Mouse (Mus musculus): ENCODE measurements around the gene Tes. TPM values are rescaled to one million over a fixed set of nuclear protein-coding genes. Genes with fewer than 3 reads are reported as not detected.

Tes gene
- polyA plus RNA-seq, 2 experiments = 54.2 to 69.1 TPM

GRCm38 (mm10) chr6:17077720-17078119 is 12.8 kb downstream of the Tes start:
- DNase-seq (ENCODE audit: low spot score) (no peak), ATAC-seq (ENCODE audit: low FRiP score, low read depth) (no peak)
- H3K9ac ChIP-seq (ENCODE audit: low read depth, low read length, severe bottlenecking) = no peak overlapping the region
- 51% methylated on average over 3 of the region's 3 CpGs for WGBS
- H3K27me3 ChIP-seq (ENCODE audit: control insufficient read depth, insufficient read depth, low read length) = no peaks in the 10 kb centered on the region
- H3K36me3 ChIP-seq (ENCODE audit: control insufficient read depth, insufficient read depth, low read length) = no peaks in the 10 kb centered on the region
- H3K4me3 ChIP-seq (replicated peaks; ENCODE audit: low read length) = no peak overlapping the region
- H3K27ac ChIP-seq (replicated peaks; ENCODE audit: low read depth, low read length) = no peak overlapping the region
- no peak for TF ChIP-seq POLR2A (IDR thresholded peaks at IDR 0.05; ENCODE audit: borderline replicate concordance, extremely low read depth, insufficient read depth, insufficient read length)
- H3K4me1 ChIP-seq (ENCODE audit: control insufficient read depth, insufficient read depth, low read length) = peaks cover 19% of the 10 kb centered on the region
- no peaks in the 10 kb centered on the region for H3K9me3 ChIP-seq (ENCODE audit: control insufficient read depth, low read length)
- no peak overlapping the region for H3K4me2 ChIP-seq (replicated peaks; ENCODE audit: low read depth, low read length, severe bottlenecking)

GRCm38 (mm10) chr6:17079304-17079703 is 14.4 kb downstream of the Tes start:
- Histone ChIP-seq H3K4me1 (ENCODE audit: control insufficient read depth, insufficient read depth, low read length) (peaks cover 19% of the 10 kb centered on the region), H3K36me3 (ENCODE audit: control insufficient read depth, insufficient read depth, low read length) (no peaks in the 10 kb centered on the region), H3K4me2 (replicated peaks; ENCODE audit: low read depth, low read length, severe bottlenecking) (no peak overlapping the region), H3K27me3 (ENCODE audit: control insufficient read depth, insufficient read depth, low read length) (no peaks in the 10 kb centered on the region), H3K4me3 (replicated peaks; ENCODE audit: low read length) (no peak overlapping the region), H3K27ac (replicated peaks; ENCODE audit: low read depth, low read length) (no peak overlapping the region), H3K9ac (ENCODE audit: low read depth, low read length, severe bottlenecking) (no peak overlapping the region), H3K9me3 (ENCODE audit: control insufficient read depth, low read length) (no peaks in the 10 kb centered on the region)
- ATAC-seq (ENCODE audit: low FRiP score, low read depth) (no peak), DNase-seq (ENCODE audit: low spot score) (no peak)
- 41% methylated on average over 5 of the region's 5 CpGs for WGBS
- no peak for TF ChIP-seq POLR2A (IDR thresholded peaks at IDR 0.05; ENCODE audit: borderline replicate concordance, extremely low read depth, insufficient read depth, insufficient read length)

- Histone ChIP-seq H3K9me3 (ENCODE audit: control insufficient read depth, low read length) (no peaks in the 10 kb centered on the region), H3K4me1 (ENCODE audit: control insufficient read depth, insufficient read depth, low read length) (peaks cover 19% of the 10 kb centered on the region), H3K36me3 (ENCODE audit: control insufficient read depth, insufficient read depth, low read length) (no peaks in the 10 kb centered on the region), H3K27ac (replicated peaks; ENCODE audit: low read depth, low read length) (no peak overlapping the region), H3K27me3 (ENCODE audit: control insufficient read depth, insufficient read depth, low read length) (no peaks in the 10 kb centered on the region), H3K9ac (ENCODE audit: low read depth, low read length, severe bottlenecking) (no peak overlapping the region), H3K4me3 (replicated peaks; ENCODE audit: low read length) (no peak overlapping the region), H3K4me2 (replicated peaks; ENCODE audit: low read depth, low read length, severe bottlenecking) (no peak overlapping the region)
- TF ChIP-seq POLR2A (IDR thresholded peaks at IDR 0.05; ENCODE audit: borderline replicate concordance, extremely low read depth, insufficient read depth, insufficient read length) = no peak
- ATAC-seq (ENCODE audit: low FRiP score, low read depth) = no peak
- no peak for DNase-seq (ENCODE audit: low spot score)
- 57% methylated on average over 5 of the region's 5 CpGs for WGBS
Measured at GRCm38 (mm10) chr6:17079826-17080225, 14.9 kb downstream of the Tes start.

- Histone ChIP-seq H3K36me3 (ENCODE audit: control insufficient read depth, insufficient read depth, low read length) (no peaks in the 10 kb centered on the region), H3K9me3 (ENCODE audit: control insufficient read depth, low read length) (no peaks in the 10 kb centered on the region), H3K27me3 (ENCODE audit: control insufficient read depth, insufficient read depth, low read length) (no peaks in the 10 kb centered on the region), H3K4me3 (replicated peaks; ENCODE audit: low read length) (no peak overlapping the region), H3K9ac (ENCODE audit: low read depth, low read length, severe bottlenecking) (no peak overlapping the region), H3K4me1 (ENCODE audit: control insufficient read depth, insufficient read depth, low read length) (peaks cover 18% of the 10 kb centered on the region), H3K27ac (replicated peaks; ENCODE audit: low read depth, low read length) (0 out of 2 replicates have a peak overlapping the region, but pooled peaks have one; percentile 34), H3K4me2 (replicated peaks; ENCODE audit: low read depth, low read length, severe bottlenecking) (no peak overlapping the region)
- ATAC-seq (ENCODE audit: low FRiP score, low read depth) (peak; percentile 65; the same call in 1 of the 2 replicates), DNase-seq (ENCODE audit: low spot score) (peak; percentile 53)
- 29% methylated on average over 4 of the region's 4 CpGs for WGBS
- no peak for TF ChIP-seq POLR2A (IDR thresholded peaks at IDR 0.05; ENCODE audit: borderline replicate concordance, extremely low read depth, insufficient read depth, insufficient read length)
Measured at GRCm38 (mm10) chr6:17082238-17082637, 17.3 kb downstream of the Tes start.

GRCm38 (mm10) chr6:17082800-17083199 is 17.9 kb downstream of the Tes start:
- Histone ChIP-seq H3K4me2 (replicated peaks; ENCODE audit: low read depth, low read length, severe bottlenecking) (no peak overlapping the region; the same call in 1 of the 2 replicates), H3K9me3 (ENCODE audit: control insufficient read depth, low read length) (no peaks in the 10 kb centered on the region), H3K27me3 (ENCODE audit: control insufficient read depth, insufficient read depth, low read length) (no peaks in the 10 kb centered on the region), H3K4me3 (replicated peaks; ENCODE audit: low read length) (no peak overlapping the region), H3K36me3 (ENCODE audit: control insufficient read depth, insufficient read depth, low read length) (0 out of 2 replicates have a peak, but pooled peaks cover 1% of the 10 kb centered on the region), H3K27ac (replicated peaks; ENCODE audit: low read depth, low read length) (0 out of 2 replicates have a peak overlapping the region, but pooled peaks have one; percentile 10), H3K9ac (ENCODE audit: low read depth, low read length, severe bottlenecking) (no peak overlapping the region), H3K4me1 (ENCODE audit: control insufficient read depth, insufficient read depth, low read length) (peaks cover 12% of the 10 kb centered on the region)
- DNase-seq (ENCODE audit: low spot score) = no peak
- TF ChIP-seq POLR2A (IDR thresholded peaks at IDR 0.05; ENCODE audit: borderline replicate concordance, extremely low read depth, insufficient read depth, insufficient read length) = no peak
- WGBS = 44% methylated on average over 5 of the region's 5 CpGs
- peak; percentile 42; the same call in 1 of the 2 replicates for ATAC-seq (ENCODE audit: low FRiP score, low read depth)

All from limb, embryonic 14.5 days (tissue).